Mouse (Mus musculus) CH12.LX (cell line): Measurements from ENCODE around the gene Rab1b. TPM values are rescaled to one million over a fixed set of nuclear protein-coding genes. Genes with fewer than 3 reads are reported as not detected.

Experiments used
- DNase-seq: peaks from one replicate; pipeline ENCODE4 v3.0.0-alpha.2; 2013; ENCODE audit errors: extremely low read depth
- H3K27ac ChIP-seq: 2 replicates; pipeline ENCODE4 v1.5.1; 2012; ENCODE audit warnings: low read depth, mild to moderate bottlenecking, control low read depth, moderate library complexity; ENCODE audit not compliant: insufficient read depth
- H3K27me3 ChIP-seq: replicated peaks from 2 replicates; pipeline ENCODE3; 2012; ENCODE audit warnings: inconsistent platforms
- H3K36me3 ChIP-seq, 2 experiments: replicated peaks in 1 of 2; 2 replicates each; pipeline versions ENCODE3 to v1.6.1; 2012; ENCODE audit warnings: inconsistent platforms in 1 of 2, low read length in 1 of 2, mild to moderate bottlenecking in 1 of 2, mixed read lengths in 1 of 2, moderate library complexity in 1 of 2; ENCODE audit not compliant: control insufficient read depth in 1 of 2, insufficient read depth in 1 of 2
- H3K4me1 ChIP-seq, 2 experiments: 2 replicates each; pipeline ENCODE4 v1.6.1; 2012; ENCODE audit warnings: inconsistent platforms in 1 of 2, moderate library complexity in 1 of 2; ENCODE audit not compliant: insufficient read depth in 2 of 2, control insufficient read depth in 1 of 2
- H3K4me2 ChIP-seq: 2 replicates; pipeline ENCODE4 v1.6.1; 2012; ENCODE audit warnings: low read depth, mild to moderate bottlenecking, control low read depth; ENCODE audit not compliant: poor library complexity, insufficient read depth, severe bottlenecking
- H3K4me3 ChIP-seq, 3 experiments: fragments of 150-350 bp in 1 of 3; sonication (generic) in 1 of 3; replicated peaks in 1 of 3; 2 replicates each; pipeline versions ENCODE3 to v1.5.1; 2011 to 2012; ENCODE audit warnings: low read depth in 2 of 3, low read length in 2 of 3, mild to moderate bottlenecking in 2 of 3, moderate library complexity in 2 of 3, control low read depth in 1 of 3, improper control_type of control experiment in 1 of 3, inconsistent platforms in 1 of 3, mixed read lengths in 1 of 3; ENCODE audit not compliant: poor library complexity in 1 of 3
- H3K79me2 ChIP-seq: replicated peaks from 2 replicates; pipeline ENCODE4 v1.6.1; 2012; ENCODE audit warnings: mild to moderate bottlenecking, moderate library complexity; ENCODE audit not compliant: control insufficient read depth, poor library complexity, insufficient read depth, severe bottlenecking; ENCODE audit errors: extremely low read depth
- H3K9ac ChIP-seq: 2 replicates; pipeline ENCODE4 v1.6.1; 2012; ENCODE audit warnings: low read depth, mild to moderate bottlenecking, control low read depth, moderate library complexity; ENCODE audit not compliant: insufficient read depth
- H3K9me3 ChIP-seq: replicated peaks from 2 replicates; pipeline ENCODE3; 2012; ENCODE audit warnings: low read length, inconsistent platforms, mixed read lengths
- BHLHE40 ChIP-seq: IDR thresholded peaks from 2 replicates; pipeline ENCODE4 v1.6.1; 2011; ENCODE audit warnings: mild to moderate bottlenecking, low read depth, low read length, improper control_type of control experiment
- CHD1 ChIP-seq: IDR thresholded peaks from 2 replicates; pipeline ENCODE4 v1.6.1; 2012; ENCODE audit warnings: low read depth, low read length, improper control_type of control experiment, inconsistent platforms
- CHD2 ChIP-seq: IDR thresholded peaks from 2 replicates; pipeline ENCODE4 v1.6.1; 2011; ENCODE audit warnings: low read length, improper control_type of control experiment
- CTCF ChIP-seq, 2 experiments: IDR thresholded peaks in 1 of 2; conservative IDR thresholded peaks in 1 of 2; 2 replicates each; pipeline ENCODE4 v1.5.1; 2011 to 2012; ENCODE audit warnings: low read depth in 2 of 2, low read length in 2 of 2, improper control_type of control experiment in 1 of 2, inconsistent platforms in 1 of 2, mild to moderate bottlenecking in 1 of 2, moderate library complexity in 1 of 2
- E2F4 ChIP-seq: IDR thresholded peaks from 2 replicates; pipeline ENCODE4 v1.6.1; 2011; ENCODE audit warnings: low read depth, low read length, improper control_type of control experiment; ENCODE audit not compliant: insufficient replicate concordance
- EP300 ChIP-seq: IDR thresholded peaks from 2 replicates; pipeline ENCODE4 v1.6.1; 2011; ENCODE audit warnings: low read length, improper control_type of control experiment
- ETS1 ChIP-seq: conservative IDR thresholded peaks from 2 replicates; pipeline ENCODE4 v1.6.1; 2012; ENCODE audit warnings: low read depth, mild to moderate bottlenecking, inconsistent platforms, low read length, improper control_type of control experiment, moderate library complexity
- GABPA ChIP-seq: IDR thresholded peaks from 2 replicates; pipeline ENCODE4 v1.6.1; 2012; ENCODE audit warnings: low read depth, low read length, improper control_type of control experiment, inconsistent platforms; ENCODE audit not compliant: insufficient replicate concordance
- HCFC1 ChIP-seq: IDR thresholded peaks from 2 replicates; pipeline ENCODE4 v1.6.1; 2012; ENCODE audit warnings: low read depth, mild to moderate bottlenecking, inconsistent platforms, low read length, improper control_type of control experiment
- JUN ChIP-seq: IDR thresholded peaks from 2 replicates; pipeline ENCODE4 v1.6.1; 2011; ENCODE audit warnings: low read depth, mild to moderate bottlenecking, low read length, improper control_type of control experiment, moderate library complexity; ENCODE audit not compliant: insufficient read depth
- JUND ChIP-seq: conservative IDR thresholded peaks from 2 replicates; pipeline ENCODE4 v1.6.1; 2011; ENCODE audit warnings: low read depth, low read length, improper control_type of control experiment
- KAT2A ChIP-seq: IDR thresholded peaks from 2 replicates; pipeline ENCODE4 v1.6.1; 2012; ENCODE audit warnings: low read length, improper control_type of control experiment, inconsistent platforms; ENCODE audit not compliant: insufficient replicate concordance
- MAFK ChIP-seq: IDR thresholded peaks from 2 replicates; pipeline ENCODE4 v1.6.1; 2011; ENCODE audit warnings: low read length, improper control_type of control experiment; ENCODE audit not compliant: insufficient replicate concordance
- MAZ ChIP-seq: IDR thresholded peaks from 2 replicates; pipeline ENCODE4 v1.6.1; 2012; ENCODE audit warnings: low read depth, mild to moderate bottlenecking, inconsistent platforms, low read length, improper control_type of control experiment, moderate library complexity
- MEF2A ChIP-seq: IDR thresholded peaks from 2 replicates; pipeline ENCODE4 v1.6.1; 2014; ENCODE audit warnings: low read depth, mild to moderate bottlenecking, inconsistent platforms, low read length, improper control_type of control experiment, borderline replicate concordance
- MXI1 ChIP-seq: IDR thresholded peaks from 2 replicates; pipeline ENCODE4 v1.6.1; 2011; ENCODE audit warnings: mild to moderate bottlenecking, low read depth, low read length, improper control_type of control experiment
- MYC ChIP-seq: IDR thresholded peaks from 2 replicates; pipeline ENCODE4 v1.6.1; 2011; ENCODE audit warnings: low read depth, mild to moderate bottlenecking, improper control_type of control experiment, low read length
- NELFE ChIP-seq: IDR thresholded peaks from 2 replicates; pipeline ENCODE4 v1.6.1; 2011; ENCODE audit warnings: low read depth, low read length, improper control_type of control experiment
- POLR2A ChIP-seq: IDR thresholded peaks from 2 replicates; pipeline ENCODE4 v1.6.1; 2011; ENCODE audit warnings: low read depth, mild to moderate bottlenecking, improper control_type of control experiment, low read length
- POLR2AphosphoS2 ChIP-seq: IDR thresholded peaks from 2 replicates; pipeline ENCODE4 v1.6.1; 2011; ENCODE audit warnings: low read depth, low read length, improper control_type of control experiment
- RAD21 ChIP-seq: IDR thresholded peaks from 2 replicates; pipeline ENCODE4 v1.6.1; 2011; ENCODE audit warnings: low read depth, mild to moderate bottlenecking, low read length, improper control_type of control experiment, moderate library complexity
- RCOR1 ChIP-seq: conservative IDR thresholded peaks from 2 replicates; pipeline ENCODE4 v1.6.1; 2012; ENCODE audit warnings: low read depth, mild to moderate bottlenecking, inconsistent platforms, low read length, improper control_type of control experiment
- SIN3A ChIP-seq: IDR thresholded peaks from 2 replicates; pipeline ENCODE4 v1.6.1; 2012; ENCODE audit warnings: low read length, improper control_type of control experiment, inconsistent platforms
- SMC3 ChIP-seq: IDR thresholded peaks from 2 replicates; pipeline ENCODE4 v1.6.1; 2011; ENCODE audit warnings: low read depth, low read length, improper control_type of control experiment
- TBP ChIP-seq: conservative IDR thresholded peaks from 2 replicates; pipeline ENCODE4 v1.6.1; 2011; ENCODE audit warnings: low read depth, low read length, improper control_type of control experiment
- TCF12 ChIP-seq: IDR thresholded peaks from 2 replicates; pipeline ENCODE4 v1.6.1; 2014; ENCODE audit warnings: low read depth, mild to moderate bottlenecking, inconsistent platforms, low read length, improper control_type of control experiment
- UBTF ChIP-seq: IDR thresholded peaks from 2 replicates; pipeline ENCODE4 v1.6.1; 2012; ENCODE audit warnings: low read depth, mild to moderate bottlenecking, inconsistent platforms, low read length, improper control_type of control experiment, moderate library complexity
- USF1 ChIP-seq: IDR thresholded peaks from 2 replicates; pipeline ENCODE4 v1.6.1; 2014; ENCODE audit warnings: low read depth, mild to moderate bottlenecking, inconsistent platforms, low read length, improper control_type of control experiment
- ZC3H11A ChIP-seq: IDR thresholded peaks from 2 replicates; pipeline ENCODE4 v1.6.1; 2012; ENCODE audit warnings: low read depth, mild to moderate bottlenecking, inconsistent platforms, low read length, improper control_type of control experiment
- ZKSCAN1 ChIP-seq: IDR thresholded peaks from 2 replicates; pipeline ENCODE4 v1.6.1; 2012; ENCODE audit warnings: low read depth, inconsistent platforms, low read length, improper control_type of control experiment, borderline replicate concordance
- ZMIZ1 ChIP-seq: IDR thresholded peaks from 2 replicates; pipeline ENCODE4 v1.6.1; 2012; ENCODE audit warnings: low read depth, mild to moderate bottlenecking, inconsistent platforms, low read length, improper control_type of control experiment
- ZNF384 ChIP-seq: IDR thresholded peaks from 2 replicates; pipeline ENCODE4 v1.6.1; 2012; ENCODE audit warnings: low read depth, low read length, improper control_type of control experiment, inconsistent platforms
- dilution Hi-C: fragments of 300-500 bp; cut with MboI; formaldehyde crosslinking; loops from 2 replicates; pipeline ENCODE4 v1.14.3; 2020; ENCODE audit warnings: low sequenced_read_pairs; ENCODE audit not compliant: extremely low pct_unique_long_range_greater_than_20kb, extremely low pct_ligation_motif_present
- in situ Hi-C: fragments of 300-500 bp; cut with MboI; formaldehyde crosslinking; loops from 3 replicates; pipeline ENCODE4 v1.14.3; 2019; ENCODE audit warnings: low sequenced_read_pairs, low pct_ligation_motif_present, low pct_unique_long_range_greater_than_20kb, mixed read lengths
- polyA plus RNA-seq: library from polyadenylated mRNA; unstranded; fragments of >175 nt; gene quantifications from 2 replicates; pipeline ENCODE4 v1.2.1, GENCODE M21; 2012; ENCODE audit warnings: low read depth; ENCODE audit not compliant: insufficient read length
- total RNA-seq, 2 experiments: library from RNA; depleted of rRNA; stranded (reverse); fragments of 300-350 nt in 1 of 2; fragments of >200 nt in 1 of 2; gene quantifications; 2 replicates each; pipeline ENCODE4 v1.2.3; 2012 to 2014

Rab1b gene
- total and polyA plus RNA-seq, 3 experiments: 78.4 to 88.3 (median 87.1) TPM

DNA sequence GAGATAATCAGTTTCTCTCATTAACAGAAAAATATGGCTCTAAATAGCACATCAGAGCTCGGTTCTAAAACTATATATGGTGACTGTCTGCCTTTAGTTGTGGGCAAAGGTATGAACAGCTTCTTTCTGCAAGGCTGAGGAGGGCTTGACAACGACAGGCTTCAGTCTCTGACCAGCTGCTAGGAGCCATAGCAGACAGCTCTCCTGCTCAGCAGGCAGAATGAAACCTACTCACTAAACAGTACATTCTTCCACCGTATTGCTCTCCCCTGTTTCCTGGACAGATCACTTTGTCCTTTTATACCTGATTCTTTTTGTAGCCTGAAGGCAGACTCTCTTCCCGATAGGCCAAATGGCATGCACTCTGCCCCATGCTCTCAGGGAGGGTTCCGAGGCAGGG lies 44.9 kb upstream of the Rab1b start:
- TF ChIP-seq POLR2A (no peak), RCOR1 (no peak), RAD21 (no peak), GABPA (no peak), TCF12 (no peak), ZMIZ1 (no peak), ZC3H11A (no peak), MAZ (no peak), CHD1 (no peak), POLR2AphosphoS2 (no peak), JUN (no peak), ZNF384 (no peak), KAT2A (no peak), E2F4 (no peak)
- Histone ChIP-seq H3K4me3 (no peak overlapping the region), H3K36me3 (peaks cover 27 to 39% of the 10 kb centered on the region in 2 experiments), H3K27me3 (no peaks in the 10 kb centered on the region), H3K4me1 (peaks cover 4 to 13% of the 10 kb centered on the region in 2 experiments; a peak in 3 of 4 replicates), H3K27ac (no peak overlapping the region), H3K9ac (no peak overlapping the region), H3K9me3 (no peaks in the 10 kb centered on the region), H3K4me2 (no peak overlapping the region), H3K79me2 (no peaks in the 10 kb centered on the region)
- in situ Hi-C loops (no loop called here), dilution Hi-C loops (no loop called here)
- no peak for DNase-seq

DNA sequence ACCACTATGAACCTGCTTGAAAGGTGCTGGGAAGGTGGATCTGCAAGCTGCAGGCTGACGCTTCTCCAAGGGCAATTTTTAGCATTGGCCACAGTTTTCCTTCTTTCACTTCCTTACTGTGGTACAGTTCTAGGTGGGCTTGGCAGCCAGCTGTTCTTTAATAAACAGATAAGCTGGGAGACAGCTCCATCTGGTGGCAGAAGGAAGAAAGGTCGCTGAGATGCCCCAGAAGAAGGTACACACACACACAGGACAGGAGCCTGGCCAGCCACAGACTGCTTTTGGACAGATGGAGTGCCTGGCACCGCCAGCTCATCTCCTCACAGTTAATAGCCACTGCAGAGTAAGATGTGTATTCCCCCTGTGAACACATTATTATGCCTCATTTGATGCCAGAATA lies 44.5 kb upstream of the Rab1b start:
- Histone ChIP-seq H3K36me3 (peaks cover 30 to 42% of the 10 kb centered on the region in 2 experiments), H3K4me2 (no peak overlapping the region), H3K9me3 (no peaks in the 10 kb centered on the region), H3K27me3 (no peaks in the 10 kb centered on the region), H3K27ac (no peak overlapping the region), H3K9ac (no peak overlapping the region), H3K4me1 (peaks cover 4 to 9% of the 10 kb centered on the region in 2 experiments; a peak in 3 of 4 replicates), H3K79me2 (no peaks in the 10 kb centered on the region), H3K4me3 (no peak overlapping the region)
- in situ Hi-C loops: no loop called here
- peak; percentile 66 for DNase-seq
- dilution Hi-C loops: no loop called here
- TF ChIP-seq CTCF (conservative IDR thresholded peaks at IDR 0.05 in 1 of 2, IDR thresholded peaks at IDR 0.05 in 1 of 2; ENCODE audit: low read depth in 2 of 2, low read length in 2 of 2) (peak; percentile 65 to 86), ZC3H11A (no peak), TCF12 (peak; percentile 39; the same call in 1 of the 2 replicates), HCFC1 (0 out of 2 replicates have a peak, but pooled peaks have one; percentile 15), ETS1 (0 out of 2 replicates have a peak, but pooled peaks have one; percentile 33), JUND (0 out of 2 replicates have a peak, but pooled peaks have one; percentile 18), SMC3 (peak; percentile 64), RAD21 (peak; percentile 81), SIN3A (peak; percentile 91), NELFE (peak; percentile 47; the same call in 1 of the 2 replicates), MAFK (no peak), POLR2AphosphoS2 (no peak), TBP (no peak), CHD1 (no peak), MEF2A (peak; percentile 66; the same call in 1 of the 2 replicates), EP300 (peak; percentile 58), ZKSCAN1 (no peak), GABPA (no peak), UBTF (no peak), CHD2 (no peak), E2F4 (no peak), JUN (no peak), RCOR1 (no peak), MYC (no peak), MXI1 (no peak), BHLHE40 (no peak), USF1 (no peak), KAT2A (no peak)
